Mouse (Mus musculus) midbrain, embryonic 15.5 days (tissue): ENCODE data around the gene Cers3. TPM values are rescaled to one million over a fixed set of nuclear protein-coding genes. Genes with fewer than 3 reads are reported as not detected.

Experiments used
- ATAC-seq: fragments of 200-750 bp; cut with Nextera tagmentation; replicated peaks from 2 replicates; pipeline ENCODE4 v1.8.0; 2017; ENCODE audit warnings: moderate TSS enrichment
- H3K27ac ChIP-seq: fragments of 300-500 bp; sonication (generic); 2 replicates; pipeline ENCODE4 v1.5.1; 2015; ENCODE audit warnings: mild to moderate bottlenecking, inconsistent platforms
- H3K27me3 ChIP-seq: fragments of 300-500 bp; sonication (generic); replicated peaks from 2 replicates; pipeline ENCODE4 v1.6.1; 2015; ENCODE audit warnings: inconsistent platforms
- H3K36me3 ChIP-seq: fragments of 300-500 bp; sonication (generic); replicated peaks from 2 replicates; pipeline ENCODE4 v1.6.1; 2015; ENCODE audit warnings: inconsistent platforms
- H3K4me1 ChIP-seq: fragments of 300-500 bp; sonication (generic); 2 replicates; pipeline ENCODE4 v1.6.1; 2015; ENCODE audit warnings: inconsistent platforms
- H3K4me2 ChIP-seq: fragments of 300-500 bp; sonication (generic); 2 replicates; pipeline ENCODE4 v1.6.1; 2015; ENCODE audit warnings: inconsistent platforms, mild to moderate bottlenecking, moderate library complexity
- H3K4me3 ChIP-seq: fragments of 300-500 bp; sonication (generic); 2 replicates; pipeline ENCODE4 v1.5.1; 2015; ENCODE audit warnings: mild to moderate bottlenecking, inconsistent platforms
- H3K9ac ChIP-seq: fragments of 300-500 bp; sonication (generic); 2 replicates; pipeline ENCODE4 v1.6.1; 2015; ENCODE audit warnings: mild to moderate bottlenecking, inconsistent platforms
- H3K9me3 ChIP-seq: fragments of 300-500 bp; sonication (generic); 2 replicates; pipeline ENCODE4 v1.6.1; 2016; ENCODE audit warnings: inconsistent platforms
- WGBS: fragments of 180-500 bp; shearing (Covaris S2); methylation state at CpG from one replicate; pipeline ENCODE4 v1.1.7; 2015; ENCODE audit warnings: mixed read lengths; 5-methylcytosine and 5-hydroxymethylcytosine counted together
- polyA plus RNA-seq: library from polyadenylated mRNA; unstranded; fragments of >200 nt; fragmentation: Nextera tagmentation; extraction: Ambion mirVana; gene quantifications from 2 replicates; pipeline ENCODE4 v1.2.1, GENCODE M21; 2015

Gene Cers3
- polyA plus RNA-seq, 1 experiment from 2014 or later = 0.46 TPM

DNA sequence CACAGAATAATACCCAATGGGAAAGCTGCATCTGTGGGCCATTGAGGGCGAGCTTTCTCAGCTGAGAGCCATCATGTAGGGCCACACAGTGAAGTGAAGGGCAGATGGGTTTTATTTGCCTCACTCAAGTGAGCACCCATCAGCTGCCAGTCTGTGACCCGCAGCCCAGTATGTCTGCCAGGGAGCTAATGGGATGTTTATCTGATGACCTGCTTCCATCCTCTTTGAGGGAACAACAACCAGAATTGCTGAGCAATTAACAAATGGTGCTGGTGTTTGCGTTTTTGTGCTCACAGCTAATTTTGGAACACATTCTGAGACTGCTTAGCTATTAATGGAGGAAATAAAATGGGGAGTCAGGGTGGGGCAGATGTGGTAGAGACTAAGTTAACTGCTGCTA, 108.9 kb downstream of the Cers3 start:
- 82% methylated on average over 3 of the region's 3 CpGs for WGBS
- H3K27ac ChIP-seq = no peak overlapping the region
- H3K4me1 ChIP-seq = no peaks in the 10 kb centered on the region
- no peaks in the 10 kb centered on the region for H3K36me3 ChIP-seq
- no peak for ATAC-seq
- H3K9me3 ChIP-seq = no peaks in the 10 kb centered on the region
- H3K9ac ChIP-seq = no peak overlapping the region
- no peaks in the 10 kb centered on the region for H3K27me3 ChIP-seq
- no peak overlapping the region for H3K4me2 ChIP-seq
- H3K4me3 ChIP-seq = no peak overlapping the region

DNA sequence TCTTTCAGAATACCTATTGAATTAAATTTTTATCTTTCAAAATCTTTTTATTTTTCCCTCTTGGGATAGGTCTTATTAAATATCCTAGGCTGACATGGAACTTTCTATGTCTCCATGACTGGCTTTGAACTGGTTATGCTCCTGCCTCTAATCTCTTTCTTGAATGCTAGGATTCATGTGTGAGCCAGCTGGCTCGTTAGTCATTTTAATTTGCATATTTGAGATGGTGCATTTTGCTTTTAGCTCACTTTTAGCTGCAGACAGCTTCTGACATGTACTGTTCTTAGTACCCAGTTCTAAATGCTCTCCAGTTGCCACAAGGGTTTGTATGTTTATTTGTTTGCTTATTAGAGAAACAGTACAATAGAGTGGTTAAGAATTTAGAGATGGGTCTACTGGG, 114.3 kb downstream of the Cers3 start:
- WGBS = 39% methylated on average over 1 of the region's 1 CpGs

DNA sequence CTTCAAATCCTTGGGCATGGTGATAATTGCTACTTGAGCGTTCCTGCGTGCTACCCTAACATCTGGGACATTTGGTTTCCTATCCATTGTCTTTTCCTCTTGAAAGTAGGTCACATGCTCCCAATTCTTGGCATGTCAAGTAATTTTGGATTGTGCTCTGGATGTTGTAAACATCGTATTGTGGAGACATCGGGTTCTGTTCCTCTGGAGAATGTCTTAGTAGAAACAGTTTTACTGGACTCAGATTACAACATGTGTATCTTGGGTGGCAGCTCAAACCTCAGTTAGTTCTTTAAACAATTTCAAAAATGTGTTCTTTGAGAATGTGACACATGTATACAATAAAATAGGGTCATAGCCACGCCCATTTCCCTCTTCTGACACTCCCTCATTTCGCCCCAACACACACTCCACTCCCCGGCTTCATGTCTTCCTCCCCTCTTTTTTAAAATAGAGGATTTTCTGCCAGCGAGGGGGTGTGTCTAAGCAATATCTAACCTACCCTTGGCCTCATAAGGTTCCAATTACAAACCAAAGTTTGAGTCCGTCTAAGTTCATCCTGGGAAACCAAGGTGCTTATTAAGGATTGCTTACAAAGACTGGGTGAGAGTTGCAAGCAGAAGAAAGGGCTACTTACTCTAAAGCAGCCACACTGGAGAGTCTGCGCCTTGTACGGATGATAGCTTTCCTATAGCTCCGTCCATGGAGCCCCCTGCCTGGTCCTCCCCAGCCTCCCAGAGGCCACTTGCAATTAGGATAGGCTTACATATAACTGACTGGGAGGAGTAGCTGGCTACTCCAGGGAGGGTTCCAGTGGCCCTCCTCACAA, 115.2 kb downstream of the Cers3 start:
- H3K27me3 ChIP-seq = no peaks in the 10 kb centered on the region
- H3K36me3 ChIP-seq = no peaks in the 10 kb centered on the region
- no peak for ATAC-seq
- no peaks in the 10 kb centered on the region for H3K9me3 ChIP-seq
- no peak overlapping the region for H3K4me2 ChIP-seq
- H3K4me1 ChIP-seq = no peaks in the 10 kb centered on the region
- H3K27ac ChIP-seq = no peak overlapping the region
- H3K9ac ChIP-seq = no peak overlapping the region
- whole genome bisulfite sequencing = 68% methylated on average over 12 of the region's 12 CpGs
- no peak overlapping the region for H3K4me3 ChIP-seq

More for the DNA sequence above, 114.3 kb downstream of the Cers3 start:
- Histone ChIP-seq H3K27me3 (no peaks in the 10 kb centered on the region), H3K4me1 (no peaks in the 10 kb centered on the region), H3K27ac (no peak overlapping the region), H3K9me3 (no peaks in the 10 kb centered on the region), H3K9ac (no peak overlapping the region), H3K4me3 (no peak overlapping the region), H3K36me3 (no peaks in the 10 kb centered on the region), H3K4me2 (no peak overlapping the region)
- ATAC-seq = no peak

DNA sequence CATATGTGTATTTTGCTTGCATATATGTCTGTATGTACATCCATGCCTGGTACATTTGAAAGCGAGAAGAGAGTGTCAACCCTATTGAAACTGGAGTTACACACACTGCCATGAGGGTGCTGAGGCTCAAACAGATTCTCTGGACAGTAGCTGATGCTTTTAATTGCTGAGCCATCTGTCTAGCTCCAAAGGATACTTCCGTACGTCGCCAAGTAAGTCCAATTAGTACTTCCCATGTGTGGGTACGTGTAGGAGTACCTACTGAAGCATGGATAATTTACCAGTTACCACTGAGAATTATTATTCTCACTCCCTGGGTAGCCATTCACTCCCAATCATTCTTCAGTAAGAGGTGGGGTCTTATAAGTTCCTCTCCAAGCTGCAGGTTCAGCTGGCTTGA, 115.9 kb downstream of the Cers3 start:
- no peak overlapping the region for H3K9ac ChIP-seq
- WGBS = 62% methylated on average over 5 of the region's 5 CpGs
- no peaks in the 10 kb centered on the region for H3K9me3 ChIP-seq
- no peaks in the 10 kb centered on the region for H3K27me3 ChIP-seq
- H3K4me3 ChIP-seq = no peak overlapping the region
- no peak overlapping the region for H3K27ac ChIP-seq
- H3K4me2 ChIP-seq = no peak overlapping the region
- no peaks in the 10 kb centered on the region for H3K4me1 ChIP-seq
- no peak for ATAC-seq
- H3K36me3 ChIP-seq = no peaks in the 10 kb centered on the region

DNA sequence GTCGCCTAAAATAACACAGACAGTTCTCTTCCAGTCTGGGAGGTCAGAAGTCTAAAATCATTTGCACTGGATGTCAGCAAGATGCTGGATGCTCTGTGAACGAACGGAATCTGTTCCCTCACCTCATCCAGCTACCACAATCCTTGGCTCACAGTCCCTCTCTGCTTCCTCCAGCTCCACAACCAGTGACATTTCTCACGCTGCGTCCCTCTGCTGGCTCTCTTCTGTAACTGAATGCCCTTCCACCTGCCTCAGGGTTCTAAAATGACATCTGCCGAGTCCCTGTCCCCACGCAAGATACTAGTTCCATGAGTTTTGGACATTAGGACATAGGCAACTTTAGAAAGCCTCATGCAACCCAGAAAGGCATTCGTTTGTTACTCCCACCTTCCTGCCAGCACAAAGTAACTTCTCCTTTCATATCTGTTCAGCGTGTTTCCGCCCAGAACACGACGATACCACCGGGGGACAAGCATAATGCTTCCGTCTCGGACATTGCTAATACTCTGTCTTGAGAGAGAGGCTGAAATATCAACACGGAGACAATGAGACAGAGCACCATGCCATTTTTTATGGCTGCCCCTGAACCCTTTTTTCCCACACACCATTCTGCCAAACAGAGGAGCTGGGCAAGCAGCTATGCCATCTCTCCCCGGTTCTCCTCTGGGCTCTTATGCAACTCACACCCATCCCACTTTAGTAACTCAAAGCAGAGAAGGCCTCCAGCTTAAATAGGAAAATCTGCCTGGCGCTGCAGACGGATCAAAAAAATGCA, 123.8 kb downstream of the Cers3 start:
- Histone ChIP-seq H3K4me3 (no peak overlapping the region), H3K36me3 (no peaks in the 10 kb centered on the region), H3K9ac (no peak overlapping the region), H3K27me3 (no peaks in the 10 kb centered on the region), H3K27ac (0 out of 2 replicates have a peak overlapping the region, but pooled peaks have one; percentile 9), H3K9me3 (no peaks in the 10 kb centered on the region), H3K4me2 (no peak overlapping the region), H3K4me1 (peaks cover 9% of the 10 kb centered on the region; the same call in 1 of the 2 replicates)
- ATAC-seq = peak; percentile 22; the same call in 1 of the 2 replicates
- 76% methylated on average over 19 of the region's 19 CpGs for WGBS

DNA sequence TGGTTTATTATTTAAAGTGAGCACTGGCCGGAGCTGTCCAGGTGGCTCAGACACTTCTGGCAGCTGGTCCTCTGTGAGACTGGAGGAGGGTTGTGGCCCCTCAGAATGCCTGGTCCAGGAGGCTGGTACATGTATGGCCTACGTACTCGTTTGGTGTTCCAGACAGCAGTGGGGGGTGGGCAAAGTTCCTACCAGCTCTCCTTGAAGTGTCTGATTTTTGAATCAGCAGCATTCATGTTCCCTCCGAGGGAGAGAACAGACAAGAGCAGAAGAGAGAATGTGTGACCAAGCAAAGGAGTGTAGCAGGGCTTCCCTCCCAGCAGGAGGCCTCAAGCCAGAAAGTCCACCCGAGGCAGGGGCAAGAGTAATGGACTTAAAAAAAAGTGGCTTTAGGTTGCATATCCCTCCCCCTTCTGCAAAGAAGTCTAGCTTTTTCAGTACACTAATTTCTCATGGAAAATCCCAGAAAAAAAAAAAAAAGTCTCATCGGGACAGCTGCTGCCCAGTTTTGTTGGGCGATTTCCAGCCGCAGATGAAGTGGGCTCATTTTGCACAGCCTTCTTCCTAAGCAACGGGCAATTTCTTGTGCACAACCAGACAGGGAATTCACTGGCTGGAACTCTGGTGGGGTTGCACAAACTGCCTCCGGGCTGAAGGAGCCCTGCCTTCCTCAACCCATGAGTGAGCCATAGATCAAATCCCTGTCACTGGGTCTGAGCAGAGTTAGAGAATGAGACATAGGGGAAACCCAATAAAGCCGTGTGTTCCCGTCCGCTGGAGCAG, 124.6 kb downstream of the Cers3 start:
- Histone ChIP-seq H3K4me1 (peaks cover 9% of the 10 kb centered on the region; the same call in 1 of the 2 replicates), H3K27me3 (no peaks in the 10 kb centered on the region), H3K9ac (no peak overlapping the region), H3K27ac (peak overlapping the region; percentile 38; the same call in 1 of the 2 replicates), H3K4me2 (no peak overlapping the region), H3K9me3 (no peaks in the 10 kb centered on the region), H3K4me3 (no peak overlapping the region), H3K36me3 (no peaks in the 10 kb centered on the region)
- ATAC-seq = peak; percentile 64; the same call in 1 of the 2 replicates
- WGBS = 48% methylated on average over 13 of the region's 13 CpGs

DNA sequence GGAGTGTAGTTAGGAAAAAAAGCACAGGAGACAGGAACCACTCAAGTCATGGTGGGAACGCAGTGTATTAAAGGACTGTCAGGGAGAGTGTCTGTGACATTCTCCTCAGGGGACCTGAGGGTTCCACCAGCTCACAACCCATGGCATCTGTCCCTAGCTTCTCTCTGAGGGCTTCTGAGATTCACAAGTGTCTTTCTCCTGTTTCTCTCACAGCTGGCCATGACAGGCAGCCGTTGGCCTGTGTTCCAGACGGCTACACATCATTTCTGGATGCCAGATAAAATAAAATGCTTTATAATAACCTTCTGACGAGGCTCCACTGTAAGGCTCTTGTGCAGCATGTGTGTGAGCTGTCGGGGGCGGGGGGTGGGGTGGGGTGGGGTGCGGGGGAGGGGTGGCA, 128.2 kb downstream of the Cers3 start:
- no peak overlapping the region for H3K27ac ChIP-seq
- no peaks in the 10 kb centered on the region for H3K36me3 ChIP-seq
- H3K9ac ChIP-seq = no peak overlapping the region
- WGBS = 60% methylated on average over 7 of the region's 7 CpGs
- no peak for ATAC-seq
- H3K4me2 ChIP-seq = no peak overlapping the region
- no peaks in the 10 kb centered on the region for H3K9me3 ChIP-seq
- H3K27me3 ChIP-seq = no peaks in the 10 kb centered on the region
- H3K4me3 ChIP-seq = no peak overlapping the region
- H3K4me1 ChIP-seq = peaks cover 9% of the 10 kb centered on the region; the same call in 1 of the 2 replicates

DNA sequence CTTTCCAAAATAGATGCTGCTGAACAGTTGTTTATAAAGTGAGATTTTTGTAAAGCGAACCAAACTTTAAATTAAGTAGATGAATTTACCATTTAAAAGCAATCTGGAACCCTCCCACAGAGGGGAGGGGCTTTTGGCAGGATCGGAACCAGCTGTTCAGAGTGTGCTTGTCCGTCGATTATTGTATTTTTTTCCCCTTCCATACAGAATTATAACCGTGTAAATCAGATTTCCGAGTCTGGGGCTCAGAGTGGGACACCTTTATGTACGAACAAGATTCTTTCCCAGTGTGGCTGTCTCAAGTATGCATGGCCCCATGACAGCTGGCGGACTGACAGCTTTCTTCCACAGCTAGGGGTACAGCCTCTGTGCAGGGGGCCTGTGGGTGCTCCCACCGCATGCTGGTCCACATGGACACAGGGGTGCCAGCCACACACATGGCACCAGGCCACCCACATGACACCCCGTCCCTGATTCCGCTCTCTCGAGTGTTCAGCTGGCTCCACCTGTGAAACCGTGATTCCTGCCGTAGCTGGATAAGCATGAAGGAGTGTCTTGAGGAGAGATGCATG, 128.7 kb downstream of the Cers3 start:
- Histone ChIP-seq H3K4me2 (no peak overlapping the region), H3K4me1 (peaks cover 9% of the 10 kb centered on the region; the same call in 1 of the 2 replicates), H3K27ac (no peak overlapping the region), H3K9ac (no peak overlapping the region), H3K9me3 (no peaks in the 10 kb centered on the region), H3K4me3 (no peak overlapping the region), H3K27me3 (no peaks in the 10 kb centered on the region), H3K36me3 (no peaks in the 10 kb centered on the region)
- ATAC-seq = no peak
- 68% methylated on average over 14 of the region's 14 CpGs for WGBS

DNA sequence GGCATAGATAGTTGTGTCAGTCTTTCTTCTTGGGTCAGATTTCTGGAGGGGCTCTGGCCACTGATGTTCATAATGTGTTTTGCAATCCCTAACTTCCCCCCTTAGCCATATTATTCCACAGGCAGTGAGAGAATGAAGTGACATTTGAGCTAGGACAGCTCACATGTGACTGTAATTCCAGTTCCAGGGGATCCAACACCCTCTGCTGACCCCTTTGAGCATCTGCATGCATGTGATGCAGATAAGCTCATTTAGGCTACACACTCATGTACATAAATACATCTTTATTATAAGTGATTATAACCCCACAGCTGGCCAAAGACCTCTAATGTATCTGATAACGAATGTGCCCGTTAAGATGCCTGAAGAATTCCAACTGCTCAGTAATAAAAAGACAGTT, 129.9 kb downstream of the Cers3 start:
- Histone ChIP-seq H3K27me3 (no peaks in the 10 kb centered on the region), H3K9ac (no peak overlapping the region), H3K36me3 (no peaks in the 10 kb centered on the region), H3K27ac (no peak overlapping the region), H3K4me1 (peaks cover 2% of the 10 kb centered on the region; the same call in 1 of the 2 replicates), H3K9me3 (no peaks in the 10 kb centered on the region), H3K4me2 (no peak overlapping the region), H3K4me3 (no peak overlapping the region)
- WGBS = 86% methylated on average over 2 of the region's 2 CpGs
- ATAC-seq = no peak
